Mouse (Mus musculus) embryonic facial prominence, embryonic 10.5 days (tissue): ENCODE data around the gene Vcpkmt. TPM values are rescaled to one million over a fixed set of nuclear protein-coding genes. Genes with fewer than 3 reads are reported as not detected.
"Not testable (repeated sequence)": the region's sequence is repeated elsewhere in the genome, so short reads cannot be mapped to it uniquely, and the experiment has no call there.

Experiments
- DNase-seq: peaks from one replicate; pipeline ENCODE4 v3.0.0-alpha.2; 2017; ENCODE audit warnings: low spot score
- H3K27ac ChIP-seq: fragments of 300-500 bp; sonication (generic); replicated peaks from 2 replicates; pipeline ENCODE4 v1.5.1; 2016; ENCODE audit warnings: mild to moderate bottlenecking
- H3K27me3 ChIP-seq: fragments of 300-500 bp; sonication (generic); replicated peaks from 2 replicates; pipeline ENCODE4 v1.6.1; 2016; ENCODE audit warnings: low read depth, mild to moderate bottlenecking; ENCODE audit not compliant: poor library complexity, severe bottlenecking
- H3K36me3 ChIP-seq: fragments of 300-500 bp; sonication (generic); replicated peaks from 2 replicates; pipeline ENCODE4 v1.6.1; 2016; ENCODE audit warnings: mild to moderate bottlenecking, moderate library complexity
- H3K4me1 ChIP-seq: fragments of 300-500 bp; sonication (generic); 2 replicates; pipeline ENCODE4 v1.6.1; 2016
- H3K4me3 ChIP-seq: fragments of 300-500 bp; sonication (generic); 2 replicates; pipeline ENCODE4 v1.5.1; 2016; ENCODE audit warnings: mild to moderate bottlenecking, moderate library complexity
- H3K9me3 ChIP-seq: fragments of 300-500 bp; sonication (generic); 2 replicates; pipeline ENCODE4 v1.6.1; 2016; ENCODE audit warnings: mild to moderate bottlenecking
- WGBS: fragments of 180-500 bp; shearing (Covaris S2); methylation state at CpG from one replicate; pipeline ENCODE4 v1.1.7; 2016; 5-methylcytosine and 5-hydroxymethylcytosine counted together
- polyA plus RNA-seq: library from polyadenylated mRNA; unstranded; fragments of >200 nt; fragmentation: Nextera tagmentation; extraction: Ambion mirVana; gene quantifications from 2 replicates; pipeline ENCODE4 v1.2.1, GENCODE M21; 2016

Gene Vcpkmt
- polyA plus RNA-seq, result 36.6 and 37.5 TPM in 2 replicates

DNA sequence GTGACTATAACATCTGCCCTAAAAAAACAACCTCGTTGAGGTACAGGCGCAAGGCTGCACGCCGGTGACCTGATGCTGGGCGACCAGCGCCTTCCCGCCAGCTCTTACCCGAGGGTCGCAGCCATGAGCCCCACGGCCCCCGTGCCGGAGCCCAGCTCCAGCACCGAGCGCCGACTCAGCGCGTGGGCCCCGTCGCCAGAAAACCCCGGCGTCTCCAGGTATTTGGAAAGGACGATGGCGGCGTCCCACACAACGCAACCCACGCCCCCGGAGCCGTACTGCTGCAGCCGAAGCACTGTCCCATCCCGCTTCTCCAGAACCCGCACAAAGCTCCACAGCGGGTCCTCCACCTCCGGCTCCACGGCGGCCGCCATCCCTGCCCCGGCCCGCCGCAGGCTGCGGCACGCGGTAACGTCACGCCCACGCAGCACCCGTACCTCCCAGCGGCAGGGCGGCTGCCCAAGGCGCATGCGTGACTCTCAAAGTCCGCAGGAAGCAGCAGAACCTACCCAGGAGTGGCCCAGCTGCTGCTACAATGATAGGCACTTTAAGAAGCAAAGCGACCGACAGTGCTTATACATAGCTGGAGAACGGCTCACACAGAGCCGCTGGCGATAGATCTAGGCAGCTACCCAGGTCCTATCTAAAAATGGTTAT, at the start of gene Vcpkmt:
Gene Vcpkmt (minus strand): TSS at position 416 of the 657 bp plus-strand sequence.
- peak; percentile 93 for DNase-seq
- Histone ChIP-seq H3K27me3 (no peaks in the 10 kb centered on the region), H3K4me1 (peaks cover 21% of the 10 kb centered on the region), H3K27ac (peak within 1 kb of the TSS; percentile 95), H3K36me3 (peaks cover 59% of the 10 kb centered on the region), H3K9me3 (no peaks in the 10 kb centered on the region), H3K4me3 (peak within 1 kb of the TSS; percentile 93)
- under 1% methylated on average over 56 of the region's 56 CpGs for WGBS

DNA sequence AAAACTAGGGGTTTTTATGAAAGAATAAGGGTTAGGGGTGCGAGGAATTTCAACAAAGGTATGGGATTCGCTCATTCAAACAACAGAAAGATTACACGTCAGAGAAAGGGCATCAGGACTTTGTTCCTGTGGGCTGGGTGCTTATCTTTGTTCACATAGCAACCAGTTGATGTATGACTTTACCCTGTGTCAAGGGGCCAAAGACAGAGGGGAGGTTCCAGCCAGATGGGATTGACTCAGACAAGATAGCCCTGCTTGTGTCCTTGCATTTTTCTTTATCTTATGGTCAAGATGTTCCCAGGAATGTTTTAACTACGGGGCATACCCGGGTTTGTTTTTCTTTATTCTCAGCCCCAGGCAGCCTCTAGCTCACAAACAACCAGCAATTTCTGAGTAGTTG, 35.8 kb upstream of the Vcpkmt start:
- not testable (repeated sequence) for H3K27me3 ChIP-seq, H3K9me3 ChIP-seq, DNase-seq, H3K4me3 ChIP-seq, H3K27ac ChIP-seq, H3K4me1 ChIP-seq
- peaks cover 69% of the 10 kb centered on the region for H3K36me3 ChIP-seq
- 93% methylated on average over 5 of the region's 5 CpGs for WGBS

DNA sequence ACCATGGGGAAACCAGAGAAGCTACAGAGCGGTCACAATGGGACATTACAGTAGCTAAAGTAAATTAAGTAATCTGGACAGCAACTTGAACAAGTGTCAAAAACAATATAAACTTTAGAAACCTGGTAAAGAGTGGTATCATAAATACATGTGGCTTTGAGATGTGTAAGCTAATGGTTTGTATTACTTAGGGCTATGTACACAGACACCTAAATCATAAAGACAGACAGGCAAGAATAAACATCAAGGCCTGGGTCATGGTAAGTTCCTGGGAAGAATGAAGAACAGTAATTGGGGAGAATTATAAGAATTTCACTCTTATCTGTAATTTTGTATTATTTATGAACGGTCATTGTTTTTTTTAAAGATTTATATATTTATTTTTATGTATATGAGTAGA, 21.5 kb upstream of the Vcpkmt start:
- peaks cover 65% of the 10 kb centered on the region for H3K36me3 ChIP-seq
- no peak for DNase-seq
- H3K9me3 ChIP-seq, result no peaks in the 10 kb centered on the region
- no peak overlapping the region for H3K4me3 ChIP-seq
- H3K27ac ChIP-seq, result no peak overlapping the region
- 92% methylated on average over 2 of the region's 2 CpGs for WGBS
- H3K27me3 ChIP-seq, result no peaks in the 10 kb centered on the region
- H3K4me1 ChIP-seq, result no peaks in the 10 kb centered on the region

DNA sequence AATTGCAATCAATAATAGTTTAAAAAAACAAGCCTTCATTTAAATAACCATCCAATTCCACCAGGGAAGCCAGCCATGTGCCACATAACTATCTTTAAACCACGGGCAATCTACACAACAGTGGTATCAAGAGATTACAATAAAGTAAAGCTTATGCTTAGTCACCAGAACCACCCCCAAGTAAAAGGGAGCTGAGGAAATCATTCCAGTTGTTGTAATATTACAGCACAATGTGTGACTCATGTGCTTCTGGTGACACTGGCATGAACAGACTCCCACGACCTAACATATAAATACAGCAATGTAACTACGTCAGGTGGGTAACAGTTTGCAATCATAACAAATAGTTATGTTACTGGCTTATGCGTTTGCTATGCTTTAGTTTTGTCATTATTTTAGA, 14.6 kb upstream of the Vcpkmt start:
- H3K27ac ChIP-seq, result no peak overlapping the region
- H3K36me3 ChIP-seq, result peaks cover 36% of the 10 kb centered on the region
- 90% methylated on average over 4 of the region's 4 CpGs for WGBS
- H3K9me3 ChIP-seq, result no peaks in the 10 kb centered on the region
- DNase-seq, result no peak
- no peaks in the 10 kb centered on the region for H3K4me1 ChIP-seq
- H3K27me3 ChIP-seq, result no peaks in the 10 kb centered on the region
- H3K4me3 ChIP-seq, result no peak overlapping the region

DNA sequence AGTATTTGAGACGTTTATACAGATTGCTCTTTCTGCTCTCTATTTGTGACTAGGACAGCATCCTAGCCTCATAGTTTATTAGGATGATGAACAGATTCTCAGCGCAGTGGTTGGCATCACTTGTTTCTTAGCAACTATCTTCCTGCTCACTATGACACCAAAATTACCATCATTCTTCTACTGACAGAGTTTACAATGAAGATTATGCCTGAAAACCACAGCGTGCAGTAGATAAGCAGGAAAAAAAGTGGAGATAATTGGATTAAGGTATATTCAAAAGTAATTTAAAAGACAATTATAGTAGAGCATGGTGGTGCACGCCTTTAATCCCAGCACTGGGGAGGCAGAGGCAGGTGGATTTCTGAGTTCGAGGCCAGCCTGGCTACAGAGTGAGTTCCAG, 10.3 kb upstream of the Vcpkmt start:
- DNase-seq, result no peak
- H3K36me3 ChIP-seq, result peaks cover 67% of the 10 kb centered on the region
- no peak overlapping the region for H3K4me3 ChIP-seq
- H3K4me1 ChIP-seq, result no peaks in the 10 kb centered on the region
- no peaks in the 10 kb centered on the region for H3K9me3 ChIP-seq
- no peak overlapping the region for H3K27ac ChIP-seq
- 91% methylated on average over 5 of the region's 5 CpGs for WGBS
- H3K27me3 ChIP-seq, result no peaks in the 10 kb centered on the region

DNA sequence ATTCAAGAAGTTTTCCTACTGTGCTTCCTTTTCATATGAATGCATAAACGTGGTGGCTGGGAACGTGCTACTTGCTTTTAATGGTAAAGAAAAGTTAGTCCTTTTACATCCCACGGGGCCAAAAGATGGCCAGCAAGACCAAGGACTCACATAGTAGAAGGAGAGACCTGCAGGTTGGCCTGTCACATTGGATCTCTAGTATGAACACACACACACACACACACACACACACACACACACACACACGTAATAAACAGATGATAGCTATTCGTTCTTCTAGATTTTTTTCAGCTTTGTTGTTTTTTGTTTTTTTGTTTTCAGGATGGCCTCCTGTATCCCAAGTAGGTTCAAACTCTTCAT, 422 bp upstream of the Vcpkmt start:
- Histone ChIP-seq H3K36me3 (peaks cover 59% of the 10 kb centered on the region), H3K27ac (peak overlapping the region; percentile 95)
- DNase-seq, result no peak

DNA sequence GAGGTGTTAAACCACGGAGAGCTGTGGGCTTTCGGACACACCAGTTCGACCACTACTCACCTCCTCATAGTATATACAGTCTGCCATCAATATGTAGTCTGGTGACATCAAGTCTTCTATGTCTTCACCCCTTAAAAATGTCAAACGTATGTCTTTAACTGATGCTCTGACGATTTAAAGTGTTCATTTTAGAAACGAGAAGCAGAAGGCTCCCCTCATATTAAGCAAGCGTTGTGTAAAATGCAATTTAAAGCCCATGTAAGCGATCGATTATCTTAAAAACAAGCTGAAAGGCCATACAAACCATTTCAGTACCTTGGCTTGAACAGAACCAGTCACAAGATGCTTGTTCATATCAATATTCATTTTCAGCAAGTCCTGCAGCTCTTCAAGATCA, 614 bp downstream of the Vcpkmt start:
- Histone ChIP-seq H3K36me3 (peaks cover 59% of the 10 kb centered on the region), H3K27ac (peak overlapping the region; percentile 95), H3K9me3 (no peaks in the 10 kb centered on the region), H3K4me1 (peaks cover 21% of the 10 kb centered on the region), H3K4me3 (peak overlapping the region; percentile 93), H3K27me3 (no peaks in the 10 kb centered on the region)
- no peak for DNase-seq
- WGBS, result 39% methylated on average over 9 of the region's 9 CpGs

More for the DNA sequence above, 422 bp upstream of the Vcpkmt start:
- no peaks in the 10 kb centered on the region for H3K27me3 ChIP-seq
- H3K9me3 ChIP-seq, result no peaks in the 10 kb centered on the region
- peak overlapping the region; percentile 93 for H3K4me3 ChIP-seq
- WGBS, result 52% methylated on average over 5 of the region's 5 CpGs
- H3K4me1 ChIP-seq, result peaks cover 21% of the 10 kb centered on the region

DNA sequence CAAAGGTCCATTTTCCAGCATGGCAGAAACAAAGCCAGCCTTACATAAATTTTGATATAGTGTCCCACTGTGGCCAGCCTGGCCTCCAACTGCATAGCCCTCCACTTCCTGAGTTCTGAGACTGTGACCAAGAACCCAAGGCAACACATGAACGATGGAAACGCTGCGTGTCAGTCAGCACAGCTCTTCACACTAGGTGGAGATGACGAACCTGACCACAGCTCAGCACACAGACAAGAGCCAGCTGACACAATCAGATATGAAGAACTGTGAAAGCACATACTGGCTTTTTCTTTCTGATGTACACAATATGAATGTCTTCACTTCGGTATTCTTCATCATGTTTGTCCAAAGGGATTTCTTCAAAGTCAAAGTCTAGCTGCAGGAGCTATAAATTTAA, 3.2 kb downstream of the Vcpkmt start:
- H3K4me3 ChIP-seq, result no peak overlapping the region
- WGBS, result 90% methylated on average over 5 of the region's 5 CpGs
- peaks cover 52% of the 10 kb centered on the region for H3K36me3 ChIP-seq
- peaks cover 23% of the 10 kb centered on the region for H3K4me1 ChIP-seq
- no peaks in the 10 kb centered on the region for H3K27me3 ChIP-seq
- no peak for DNase-seq
- H3K27ac ChIP-seq, result no peak overlapping the region
- H3K9me3 ChIP-seq, result no peaks in the 10 kb centered on the region

DNA sequence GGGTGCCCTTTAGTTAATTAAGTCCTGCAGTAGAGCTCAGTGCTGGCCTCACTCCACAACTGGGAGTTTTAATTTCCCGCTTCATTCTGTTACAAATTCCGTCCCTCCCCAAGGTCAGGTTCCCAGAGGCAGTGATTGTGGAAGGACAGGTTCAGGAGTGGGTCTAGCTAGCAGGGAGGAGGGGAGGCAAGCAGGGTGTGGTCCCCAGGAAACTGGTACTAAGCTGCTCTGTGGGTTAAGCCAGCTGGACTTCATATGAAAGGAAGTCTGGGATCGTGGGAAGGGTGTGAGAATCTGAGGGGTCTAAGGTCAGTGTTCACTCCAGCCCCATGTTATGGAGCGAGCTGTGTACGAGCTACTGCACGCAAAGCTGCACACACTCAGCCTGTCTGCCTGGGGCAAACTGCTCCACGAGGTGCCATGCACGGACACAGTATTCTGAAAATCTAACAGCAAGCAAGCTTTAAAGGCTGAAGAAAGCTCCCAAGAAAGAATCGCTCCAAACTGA, 6.7 kb downstream of the Vcpkmt start:
- Histone ChIP-seq H3K4me3 (no peak overlapping the region), H3K27ac (no peak overlapping the region), H3K27me3 (no peaks in the 10 kb centered on the region), H3K4me1 (peaks cover 18% of the 10 kb centered on the region), H3K36me3 (peaks cover 49% of the 10 kb centered on the region), H3K9me3 (no peaks in the 10 kb centered on the region)
- 80% methylated on average over 9 of the region's 9 CpGs for WGBS
- no peak for DNase-seq

DNA sequence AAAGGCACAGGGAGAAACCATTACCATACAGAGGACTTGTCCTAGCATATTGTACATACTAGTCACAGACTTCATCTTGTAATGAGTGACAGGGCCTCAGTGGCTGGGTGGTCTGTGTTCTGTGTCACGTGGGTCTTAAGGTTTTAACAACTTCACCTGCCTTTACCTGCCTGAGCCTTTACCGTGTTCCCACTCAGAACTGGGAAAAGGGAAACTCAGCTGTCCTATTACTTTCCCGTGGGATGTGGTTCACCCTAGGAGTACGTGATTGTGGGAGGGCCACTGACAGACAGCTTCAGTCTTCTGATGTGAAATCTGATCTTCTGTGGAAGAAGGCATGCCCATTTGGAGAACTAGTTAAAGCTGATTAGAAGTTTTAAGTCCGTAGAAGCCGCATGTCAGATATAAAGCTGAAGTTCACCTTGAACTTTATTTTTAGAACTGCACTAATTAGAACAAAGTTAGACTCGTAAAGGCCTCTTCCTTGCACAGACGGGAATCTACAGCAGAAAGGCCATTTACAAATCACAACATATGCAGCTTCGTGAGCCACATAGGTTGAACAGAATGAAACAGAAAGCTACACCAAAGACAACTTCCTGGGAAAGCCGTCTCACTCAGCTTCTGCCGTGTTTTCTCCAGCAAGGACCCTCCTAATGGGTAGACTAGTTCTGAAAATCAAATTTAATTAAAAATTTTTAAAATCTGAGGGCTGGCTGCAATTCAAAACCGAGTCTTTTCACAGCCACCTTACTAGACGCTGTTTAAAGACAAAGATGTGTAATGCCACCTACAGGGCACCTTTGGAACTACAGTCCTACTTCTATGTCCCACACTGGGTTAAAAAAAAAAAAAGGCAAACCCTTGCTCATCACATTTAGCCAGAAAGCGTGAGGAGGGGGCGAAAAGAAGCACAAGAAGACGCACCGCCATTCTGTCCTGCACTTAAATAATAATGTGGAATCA, 8.6 kb downstream of the Vcpkmt start:
- peak; percentile 70 for DNase-seq
- Histone ChIP-seq H3K9me3 (no peaks in the 10 kb centered on the region), H3K27me3 (no peaks in the 10 kb centered on the region), H3K4me1 (peaks cover 14% of the 10 kb centered on the region), H3K4me3 (peak overlapping the region; percentile 35; the same call in 1 of the 2 replicates), H3K36me3 (peaks cover 38% of the 10 kb centered on the region), H3K27ac (no peak overlapping the region)
- WGBS, result 28% methylated on average over 17 of the region's 17 CpGs

DNA sequence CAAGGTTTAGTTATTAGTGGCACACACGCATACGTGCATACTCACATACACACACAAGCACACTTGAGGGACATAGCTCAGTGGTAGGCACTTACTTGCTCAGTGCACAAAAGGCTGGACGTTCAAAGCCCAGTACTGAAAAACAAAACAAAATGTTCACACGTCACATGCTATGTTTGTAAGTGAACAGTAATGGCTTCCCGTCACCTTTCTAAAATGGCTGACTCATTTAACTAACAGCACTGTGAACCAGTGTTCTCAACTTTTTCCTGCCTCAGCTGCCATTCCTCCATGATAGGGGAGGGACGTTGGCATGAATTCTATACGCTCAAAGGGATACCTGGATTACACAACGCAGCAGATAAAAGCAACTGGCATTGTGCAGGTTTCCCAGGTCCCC, 9.6 kb downstream of the Vcpkmt start:
- Histone ChIP-seq H3K4me1 (peaks cover 14% of the 10 kb centered on the region), H3K9me3 (no peaks in the 10 kb centered on the region)
- WGBS, result 94% methylated on average over 8 of the region's 8 CpGs

DNA sequence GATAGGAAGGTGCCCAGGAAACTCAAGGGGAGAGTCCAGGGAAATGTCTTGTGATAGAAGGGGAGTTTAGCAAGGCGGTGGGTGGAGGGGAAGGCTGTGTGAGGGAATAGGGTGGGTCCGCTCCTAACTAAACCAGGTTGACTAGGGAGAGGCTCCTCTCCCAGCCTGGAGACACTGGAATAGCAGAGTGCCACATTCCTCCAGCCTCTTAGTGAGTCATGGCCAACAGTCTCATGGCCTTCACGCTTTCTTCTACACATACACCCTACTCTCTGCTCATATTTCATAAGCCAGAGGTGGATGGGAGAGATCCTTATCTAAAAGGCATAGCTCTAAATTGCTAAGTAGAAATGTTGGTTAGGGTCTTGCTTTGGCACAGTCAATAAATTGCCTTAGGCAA, 12.9 kb downstream of the Vcpkmt start:
- no peak overlapping the region for H3K27ac ChIP-seq
- H3K4me1 ChIP-seq, result peaks cover 14% of the 10 kb centered on the region
- no peaks in the 10 kb centered on the region for H3K27me3 ChIP-seq
- no peak for DNase-seq
- no peaks in the 10 kb centered on the region for H3K9me3 ChIP-seq
- no peak overlapping the region for H3K4me3 ChIP-seq
- 97% methylated on average over 3 of the region's 3 CpGs for WGBS
- no peaks in the 10 kb centered on the region for H3K36me3 ChIP-seq

More for the DNA sequence above, 9.6 kb downstream of the Vcpkmt start:
- Histone ChIP-seq H3K27ac (no peak overlapping the region), H3K4me3 (no peak overlapping the region), H3K36me3 (peaks cover 28% of the 10 kb centered on the region), H3K27me3 (no peaks in the 10 kb centered on the region)
- no peak for DNase-seq
